Mouse (Mus musculus) ES-E14 (cell line): ENCODE measurements around the gene Pck2. TPM values are rescaled to one million over a fixed set of nuclear protein-coding genes. Genes with fewer than 3 reads are reported as not detected.

Experiments used
- DNase-seq: peaks from one replicate; pipeline ENCODE4 v3.0.0-alpha.2; 2013; ENCODE audit warnings: low read depth, low spot score
- H3K27ac ChIP-seq: 2 replicates; pipeline ENCODE4 v1.5.1; 2012; ENCODE audit warnings: low read depth, mild to moderate bottlenecking, low read length, moderate library complexity, mixed read lengths; ENCODE audit not compliant: poor library complexity, insufficient read depth, severe bottlenecking
- H3K36me3 ChIP-seq: 2 replicates; pipeline ENCODE4 v1.6.1; 2012; ENCODE audit warnings: mild to moderate bottlenecking, low read length, moderate library complexity, mixed read lengths; ENCODE audit not compliant: control insufficient read depth, poor library complexity, insufficient read depth, severe bottlenecking
- H3K4me1 ChIP-seq, 2 experiments: fragments of 150-350 bp in 1 of 2; sonication (generic) in 1 of 2; 2 replicates each; pipeline ENCODE4 v1.6.1; 2012; ENCODE audit warnings: low read length in 2 of 2, mild to moderate bottlenecking in 1 of 2, mixed read lengths in 1 of 2; ENCODE audit not compliant: control insufficient read depth in 2 of 2, insufficient read depth in 2 of 2, poor library complexity in 1 of 2
- H3K4me3 ChIP-seq, 2 experiments: fragments of 150-350 bp in 1 of 2; sonication (generic) in 1 of 2; 2 replicates each; pipeline ENCODE4 v1.5.1; 2012; ENCODE audit warnings: low read length in 2 of 2, low read depth in 1 of 2, mild to moderate bottlenecking in 1 of 2, mixed read lengths in 1 of 2; ENCODE audit not compliant: insufficient read depth in 1 of 2, poor library complexity in 1 of 2, severe bottlenecking in 1 of 2
- H3K9ac ChIP-seq: 2 replicates; pipeline ENCODE4 v1.6.1; 2012; ENCODE audit warnings: low read depth, mild to moderate bottlenecking, low read length, mixed read lengths; ENCODE audit not compliant: poor library complexity, insufficient read depth, severe bottlenecking
- H3K9me3 ChIP-seq: fragments of 150-350 bp; sonication (generic); 2 replicates; pipeline ENCODE4 v1.6.1; 2012; ENCODE audit warnings: low read depth, mild to moderate bottlenecking, low read length; ENCODE audit not compliant: control insufficient read depth, insufficient read depth
- CHD2 ChIP-seq: IDR thresholded peaks from 2 replicates; pipeline ENCODE4 v1.6.1; 2014; ENCODE audit warnings: mild to moderate bottlenecking, low read depth, low read length, inconsistent platforms
- HCFC1 ChIP-seq: IDR thresholded peaks from 2 replicates; pipeline ENCODE4 v1.6.1; 2012; ENCODE audit warnings: low read length, inconsistent platforms, borderline replicate concordance; ENCODE audit not compliant: insufficient read depth
- MAFK ChIP-seq: IDR thresholded peaks from 2 replicates; pipeline ENCODE4 v1.6.1; 2014; ENCODE audit warnings: mild to moderate bottlenecking, low read depth, low read length, inconsistent platforms; ENCODE audit not compliant: insufficient read depth
- ZC3H11A ChIP-seq: IDR thresholded peaks from 2 replicates; pipeline ENCODE4 v1.6.1; 2012; ENCODE audit warnings: low read depth, mild to moderate bottlenecking, inconsistent platforms, low read length, borderline replicate concordance
- ZNF384 ChIP-seq: IDR thresholded peaks from 2 replicates; pipeline ENCODE4 v1.6.1; 2012; ENCODE audit warnings: low read depth, low read length, inconsistent platforms
- in situ Hi-C, 2 experiments: fragments of 600-800 bp; cut with MboI; formaldehyde crosslinking; loops; one replicate each; pipeline ENCODE4 v1.15.1; 2025; ENCODE audit warnings: low sequenced_read_pairs in 2 of 2, inconsistent platforms in 1 of 2; ENCODE audit not compliant: unreplicated experiment in 2 of 2
- total RNA-seq: library from RNA; depleted of rRNA; stranded (reverse); fragments of 300-350 nt; gene quantifications from 2 replicates; pipeline ENCODE4 v1.2.3, GENCODE M21; 2012

Pck2 gene
- total RNA-seq, 1 experiment, result 28.5 TPM

DNA sequence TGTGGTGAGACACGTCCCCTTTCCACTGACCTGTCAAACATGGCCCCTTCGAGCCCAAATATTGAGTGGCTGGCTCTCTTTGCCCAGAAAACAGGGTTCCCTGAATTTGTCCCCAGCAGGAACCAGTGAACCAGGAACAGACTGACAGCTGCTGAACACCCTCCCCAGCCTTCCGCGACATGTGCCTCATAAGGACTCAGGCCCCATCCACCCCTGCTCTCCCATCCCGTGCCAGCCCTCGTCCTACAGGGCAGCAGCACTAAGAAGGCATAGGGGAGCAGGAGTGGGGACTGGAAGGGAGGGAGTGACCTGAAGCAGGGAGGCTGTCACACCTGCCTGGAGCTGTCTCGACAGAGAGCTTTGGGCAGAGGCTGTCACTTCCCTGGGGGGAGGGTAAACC is 32.3 kb upstream of the Pck2 start:
- Histone ChIP-seq H3K4me1 (peaks cover 0 to 4% of the 10 kb centered on the region in 2 experiments; a peak in 1 of 4 replicates), H3K9me3 (no peaks in the 10 kb centered on the region), H3K36me3 (no peaks in the 10 kb centered on the region), H3K9ac (no peak overlapping the region), H3K4me3 (no peak overlapping the region), H3K27ac (no peak overlapping the region)
- TF ChIP-seq ZNF384 (no peak), HCFC1 (no peak), CHD2 (no peak), MAFK (no peak), ZC3H11A (no peak)
- in situ Hi-C loops, result no loop called here
- DNase-seq, result no peak

DNA sequence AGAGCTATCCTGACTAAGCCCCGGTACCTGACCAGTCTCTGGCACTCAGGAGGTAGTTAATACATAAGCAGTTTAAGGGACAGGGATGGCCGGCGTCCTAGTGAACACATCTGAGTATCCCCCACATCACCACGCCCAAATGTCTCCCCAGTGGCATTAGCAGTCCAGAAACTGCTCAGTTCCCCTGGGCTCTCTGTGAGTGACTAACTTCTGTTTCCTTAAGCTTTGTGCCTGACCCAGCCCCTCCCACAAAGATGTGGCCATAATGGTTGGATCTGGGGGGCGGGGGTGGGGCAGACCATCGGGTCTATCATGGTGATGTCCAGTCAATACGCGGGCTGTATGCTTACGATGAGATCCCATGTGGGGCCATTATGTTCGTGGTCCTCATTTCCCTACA is 30.5 kb upstream of the Pck2 start:
- TF ChIP-seq CHD2 (no peak), MAFK (no peak), ZC3H11A (no peak), ZNF384 (no peak), HCFC1 (no peak)
- Histone ChIP-seq H3K4me1 (peaks cover 0 to 8% of the 10 kb centered on the region in 2 experiments; a peak in 1 of 4 replicates), H3K27ac (no peak overlapping the region), H3K9ac (no peak overlapping the region), H3K9me3 (no peaks in the 10 kb centered on the region), H3K36me3 (no peaks in the 10 kb centered on the region), H3K4me3 (no peak overlapping the region)
- no peak for DNase-seq
- in situ Hi-C loops, result no loop called here

DNA sequence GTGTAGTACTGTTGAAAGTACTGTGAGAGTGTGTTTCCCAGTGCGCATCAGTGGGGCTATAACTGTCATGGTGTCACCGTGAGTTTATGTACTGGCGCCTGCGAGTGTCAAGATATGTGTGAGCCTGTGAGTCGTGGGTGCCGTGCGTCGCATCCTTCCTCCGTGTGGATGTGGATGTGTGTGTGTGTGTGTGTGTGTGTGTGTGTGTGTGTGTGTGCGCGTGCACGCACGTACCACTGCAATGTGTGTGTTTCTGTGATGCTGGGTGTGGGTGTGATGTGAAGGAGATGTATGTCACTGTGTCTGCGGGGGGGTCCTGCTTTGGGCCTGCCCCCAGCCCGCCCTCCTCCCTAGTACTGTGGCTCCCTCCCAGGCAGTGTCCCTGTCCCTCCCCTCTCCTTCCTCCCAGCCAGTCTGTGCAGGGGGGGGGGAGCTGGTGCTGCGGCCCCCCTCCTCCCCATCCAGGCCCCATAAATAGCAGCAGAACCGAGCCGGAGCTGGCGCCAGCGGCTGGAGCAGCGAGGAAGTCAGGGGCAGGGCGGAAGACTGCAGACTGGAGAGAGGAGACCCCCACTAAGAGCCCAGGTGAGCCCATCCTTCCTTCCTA is 29.8 kb upstream of the Pck2 start, which contains the start of gene Cpne6:
TSS of gene Cpne6 (plus strand) at position 321 of the 607 bp plus-strand sequence.
- Histone ChIP-seq H3K27ac (no peak within 1 kb of the TSS), H3K4me1 (peaks cover 0 to 8% of the 10 kb centered on the region in 2 experiments; a peak in 1 of 4 replicates), H3K4me3 (no peak within 1 kb of the TSS), H3K9me3 (no peaks in the 10 kb centered on the region), H3K36me3 (no peaks in the 10 kb centered on the region), H3K9ac (no peak within 1 kb of the TSS)
- in situ Hi-C loops, result no loop called here
- TF ChIP-seq CHD2 (no peak), HCFC1 (no peak), MAFK (no peak), ZC3H11A (no peak), ZNF384 (no peak)
- no peak for DNase-seq

DNA sequence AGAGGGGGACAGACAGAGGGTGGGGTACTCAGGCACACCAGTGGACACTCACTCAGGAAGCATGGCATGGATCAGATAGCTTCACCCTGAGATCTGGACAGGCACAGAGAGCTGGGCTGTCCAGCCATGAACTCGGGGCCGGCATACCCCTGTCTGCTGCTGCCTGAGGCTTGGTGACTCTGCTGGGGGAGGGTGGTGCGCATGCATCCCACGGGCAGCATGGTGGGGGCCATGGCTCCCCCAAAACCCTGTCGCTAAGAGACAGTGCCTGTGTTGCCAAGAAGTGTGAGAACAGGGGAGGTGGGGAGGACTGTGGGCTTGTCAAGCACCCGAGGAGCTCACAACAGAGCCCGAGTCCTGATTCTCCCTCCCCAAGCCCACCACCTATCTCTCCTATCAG is 29.0 kb upstream of the Pck2 start:
- TF ChIP-seq CHD2, result no peak
- TF ChIP-seq ZC3H11A, result no peak
- TF ChIP-seq MAFK, result no peak
- TF ChIP-seq HCFC1, result no peak
- TF ChIP-seq ZNF384, result no peak
- Histone ChIP-seq H3K4me1 (peaks cover 0 to 8% of the 10 kb centered on the region in 2 experiments; a peak in 1 of 4 replicates), H3K4me3 (no peak overlapping the region), H3K9me3 (no peaks in the 10 kb centered on the region), H3K9ac (no peak overlapping the region), H3K36me3 (no peaks in the 10 kb centered on the region), H3K27ac (no peak overlapping the region)
- DNase-seq, result no peak
- in situ Hi-C loops, result no loop called here
